Mouse (Mus musculus): ENCODE measurements at regions not wholly inside any gene's neighbourhood (a gene's known extent, or its start where the extent isn't known, plus 50 kb on each side); places are given as distances from the start of the nearest gene placed in this dataset.

GRCm38 (mm10) chr2:103848923-103849700 is 51.7 kb upstream of the Caprin1 start:
- DNase-seq, result no peak

- no peak for DNase-seq
Observed at GRCm38 (mm10) chr2:103849766-103850530, 52.5 kb upstream of the Caprin1 start.

GRCm38 (mm10) chr2:103850531-103850816 is 53.0 kb upstream of the Caprin1 start:
- no peak for DNase-seq

GRCm38 (mm10) chr2:103851171-103851570 is 53.7 kb upstream of the Caprin1 start:
- no peak for DNase-seq

GRCm38 (mm10) chr2:103861226-103861625 is 63.8 kb upstream of the Caprin1 start:
- DNase-seq, result no peak

- no peak for DNase-seq
Observed at GRCm38 (mm10) chr2:103864254-103864653, 66.8 kb upstream of the Caprin1 start.

GRCm38 (mm10) chr2:103865319-103866171 is 68.1 kb upstream of the Caprin1 start:
- peak in 1 of 2 experiments; percentile 14 for DNase-seq

GRCm38 (mm10) chr2:103867241-103867957 is 70.0 kb upstream of the Caprin1 start:
- no peak for DNase-seq

GRCm38 (mm10) chr2:103867958-103868330 is 70.5 kb upstream of the Caprin1 start:
- no peak for DNase-seq

- DNase-seq, result no peak
Observed at GRCm38 (mm10) chr2:103868655-103869054, 71.2 kb upstream of the Caprin1 start.

- DNase-seq, result peak; percentile 14 to 21
Observed at GRCm38 (mm10) chr2:103871522-103872276, 74.2 kb upstream of the Caprin1 start.

- no peak for DNase-seq
Observed at GRCm38 (mm10) chr2:103872277-103872636, 74.8 kb upstream of the Caprin1 start.

- DNase-seq, result no peak
Observed at GRCm38 (mm10) chr2:103873381-103873780, 75.9 kb upstream of the Caprin1 start.

GRCm38 (mm10) chr2:103874466-103874865 is 77.0 kb upstream of the Caprin1 start:
- no peak for DNase-seq

- no peak for DNase-seq
Observed at GRCm38 (mm10) chr2:103875754-103876153, 78.3 kb upstream of the Caprin1 start.

- no peak for DNase-seq
Observed at GRCm38 (mm10) chr2:103876236-103876635, 78.8 kb upstream of the Caprin1 start.

GRCm38 (mm10) chr2:103881026-103881763 is 76.6 kb upstream of the Lmo2 start:
- no peak for DNase-seq

GRCm38 (mm10) chr2:103884926-103885325 is 72.9 kb upstream of the Lmo2 start:
- no peak for DNase-seq

- no peak for DNase-seq
Observed at GRCm38 (mm10) chr2:103888023-103888422, 69.8 kb upstream of the Lmo2 start.

GRCm38 (mm10) chr2:103891240-103891767 is 66.5 kb upstream of the Lmo2 start:
- DNase-seq, result no peak

- DNase-seq, result no peak
Observed at GRCm38 (mm10) chr2:103893159-103893740, 64.5 kb upstream of the Lmo2 start.
